Mouse (Mus musculus) cerebellum, adult 11 months (tissue): Measurements from ENCODE around the gene Tnfaip8l1.

Experiments
- DNase-seq: peaks from one replicate; pipeline ENCODE4 v3.0.0; 2022

The Tnfaip8l1 gene

GRCm38 (mm10) chr17:56139355-56139754, 22.9 kb upstream of the Tnfaip8l1 start:
- peak; percentile 50 for DNase-seq

GRCm38 (mm10) chr17:56139858-56140595, 22.2 kb upstream of the Tnfaip8l1 start, which contains the start of gene Sema6b:
Sema6b (minus strand) TSS chr17:56140343.
- DNase-seq = peak; percentile 77

GRCm38 (mm10) chr17:56141702-56142605, 20.3 kb upstream of the Tnfaip8l1 start:
- DNase-seq = peak; percentile 58

- DNase-seq = no peak
These were observed 17.7 kb upstream of the Tnfaip8l1 start for GRCm38 (mm10) chr17:56144546-56144945.

GRCm38 (mm10) chr17:56146131-56146530, 16.1 kb upstream of the Tnfaip8l1 start:
- no peak for DNase-seq

GRCm38 (mm10) chr17:56147420-56147819, 14.9 kb upstream of the Tnfaip8l1 start:
- DNase-seq = no peak

- DNase-seq = no peak
These were observed 14.0 kb upstream of the Tnfaip8l1 start for GRCm38 (mm10) chr17:56148280-56148679.

GRCm38 (mm10) chr17:56148790-56149618, 13.3 kb upstream of the Tnfaip8l1 start:
- DNase-seq = no peak

- no peak for DNase-seq
These were observed 12.4 kb upstream of the Tnfaip8l1 start for GRCm38 (mm10) chr17:56149897-56150296.

GRCm38 (mm10) chr17:56153643-56154042, 8.6 kb upstream of the Tnfaip8l1 start:
- no peak for DNase-seq

GRCm38 (mm10) chr17:56159729-56160128, 2.5 kb upstream of the Tnfaip8l1 start:
- peak; percentile 52 for DNase-seq

- DNase-seq = no peak
These were observed 1.3 kb downstream of the Tnfaip8l1 start for GRCm38 (mm10) chr17:56163523-56164102.

- DNase-seq = no peak
These were observed 2.2 kb downstream of the Tnfaip8l1 start for GRCm38 (mm10) chr17:56164510-56164909.

GRCm38 (mm10) chr17:56165671-56166070, 3.4 kb downstream of the Tnfaip8l1 start:
- no peak for DNase-seq

GRCm38 (mm10) chr17:56169830-56170229, 7.6 kb downstream of the Tnfaip8l1 start:
- no peak for DNase-seq

GRCm38 (mm10) chr17:56170636-56171035, 8.4 kb downstream of the Tnfaip8l1 start:
- DNase-seq = no peak

GRCm38 (mm10) chr17:56171456-56171855, 9.2 kb downstream of the Tnfaip8l1 start:
- DNase-seq = no peak

- no peak for DNase-seq
These were observed 9.6 kb downstream of the Tnfaip8l1 start for GRCm38 (mm10) chr17:56171881-56172280.

- DNase-seq = no peak
These were observed 11.2 kb downstream of the Tnfaip8l1 start for GRCm38 (mm10) chr17:56173401-56174046.

- DNase-seq = no peak
These were observed 13.1 kb downstream of the Tnfaip8l1 start for GRCm38 (mm10) chr17:56175416-56175815.

- no peak for DNase-seq
These were observed 20.8 kb downstream of the Tnfaip8l1 start for GRCm38 (mm10) chr17:56182975-56183657.
